Comparison of ENCODE assay signal across 9 mouse cellular contexts in the genomic region with DNA sequence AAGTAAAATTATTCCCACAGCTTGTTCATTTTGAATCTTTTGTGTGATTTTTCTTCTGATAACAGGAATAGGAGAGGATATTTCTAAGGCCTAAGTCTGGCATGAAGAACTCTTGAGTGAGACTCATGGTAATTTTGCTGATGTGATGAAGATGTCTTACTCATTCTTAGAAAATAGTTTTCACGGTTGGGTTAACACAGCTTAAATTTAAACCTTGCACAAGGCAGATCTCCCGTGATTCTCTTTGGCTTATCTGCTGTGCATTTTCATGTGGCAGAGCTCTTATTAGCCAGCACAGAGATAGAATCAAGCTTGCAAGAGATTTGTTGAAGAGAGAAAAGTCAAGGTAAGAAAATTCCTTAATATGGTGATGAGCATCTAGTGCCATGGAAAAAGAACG. TPM values are rescaled to one million over a fixed set of nuclear protein-coding genes. Genes with fewer than 3 reads are reported as not detected.
DNase-seq lines count a peak whose midpoint lies in the region; ATAC-seq lines count a peak whose summit lies in the region.
"Had no signal": no experiment of that assay in that cellular context is flagged by ENCODE, and none has a peak within 500 bp of the region (broad histone marks: within the 10 kb centered on the region; RNA-seq: fewer than 3 reads in every experiment).

A gene (plus strand): TSS at position 235 of the 400 bp plus-strand sequence.

- H3K4me1 ChIP-seq in embryonic facial prominence, embryonic 14.5 days (ENCODE audit: control insufficient read depth, insufficient read depth, low read length), result no peaks in the 10 kb centered on the region
- H3K4me1 ChIP-seq in limb, embryonic 13.5 days, result no peaks in the 10 kb centered on the region
- H3K4me1 ChIP-seq: liver, embryonic 15.5 days had no signal

- no peak within 1 kb of the TSS for H3K27ac ChIP-seq in embryonic facial prominence, embryonic 14.5 days (replicated peaks; ENCODE audit: low read depth, low read length)
- H3K27ac ChIP-seq in limb, embryonic 13.5 days, result no peak within 1 kb of the TSS
- H3K27ac ChIP-seq: liver, embryonic 15.5 days had no signal

- H3K9ac ChIP-seq in embryonic facial prominence, embryonic 14.5 days (ENCODE audit: low read depth, low read length), result no peak within 1 kb of the TSS
- H3K9ac ChIP-seq in limb, embryonic 13.5 days, result no peak within 1 kb of the TSS
- H3K9ac ChIP-seq: liver, embryonic 15.5 days had no signal

- no peak for DNase-seq in left cerebral cortex, adult 8-10 months (ENCODE audit: low spot score in 2 of 2)
- DNase-seq in left cerebral cortex, adult 9 months (ENCODE audit: low spot score in 2 of 2), result no peak
- no peak for DNase-seq in embryonic facial prominence, embryonic 14.5 days (ENCODE audit: low spot score)
- no peak for DNase-seq in heart, postnatal 4 days
- no peak for DNase-seq in cerebellum, postnatal 10 days
- no peak for DNase-seq in thymus, postnatal 14 days
- no peak for DNase-seq in right cerebral cortex, postnatal 10 days (ENCODE audit: low spot score in 2 of 2)

- H3K9me3 ChIP-seq in embryonic facial prominence, embryonic 14.5 days (ENCODE audit: control insufficient read depth, low read length), result no peaks in the 10 kb centered on the region
- no peaks in the 10 kb centered on the region for H3K9me3 ChIP-seq in limb, embryonic 13.5 days
- H3K9me3 ChIP-seq: liver, embryonic 15.5 days had no signal

- no peak for ATAC-seq in embryonic facial prominence, embryonic 14.5 days (ENCODE audit: low read depth)
- ATAC-seq in limb, embryonic 13.5 days (ENCODE audit: low FRiP score, low read depth), result no peak

- WGBS in embryonic facial prominence, embryonic 14.5 days, result 70% methylated on average over 3 of the region's 3 CpGs
- WGBS in limb, embryonic 13.5 days, result 88% methylated on average over 3 of the region's 3 CpGs

- no peaks in the 10 kb centered on the region for H3K27me3 ChIP-seq in embryonic facial prominence, embryonic 14.5 days (replicated peaks; ENCODE audit: control insufficient read depth, insufficient read depth, low read length)
- no peaks in the 10 kb centered on the region for H3K27me3 ChIP-seq in limb, embryonic 13.5 days
- H3K27me3 ChIP-seq: liver, embryonic 15.5 days had no signal

- H3K4me2 ChIP-seq in embryonic facial prominence, embryonic 14.5 days (ENCODE audit: low read depth, low read length), result no peak within 1 kb of the TSS
- H3K4me2 ChIP-seq in limb, embryonic 13.5 days (replicated peaks), result no peak within 1 kb of the TSS
- H3K4me2 ChIP-seq: liver, embryonic 15.5 days had no signal

- H3K36me3 ChIP-seq in embryonic facial prominence, embryonic 14.5 days (ENCODE audit: control insufficient read depth, insufficient read depth, low read length), result no peaks in the 10 kb centered on the region
- no peaks in the 10 kb centered on the region for H3K36me3 ChIP-seq in limb, embryonic 13.5 days
- H3K36me3 ChIP-seq: liver, embryonic 15.5 days had no signal

- H3K4me3 ChIP-seq in embryonic facial prominence, embryonic 14.5 days (ENCODE audit: low read depth, low read length), result no peak within 1 kb of the TSS
- no peak within 1 kb of the TSS for H3K4me3 ChIP-seq in limb, embryonic 13.5 days
- H3K4me3 ChIP-seq: liver, embryonic 15.5 days had no signal

RNA-seq across cellular contexts. Expression of the gene that starts here (rescaled TPM):
- total RNA-seq in left cerebral cortex, adult 8-10 months (2022), result 10 to 100 TPM; 10.8 to 14.5 (median 12.7) TPM
- polyA plus RNA-seq in embryonic facial prominence, embryonic 14.5 days (2014; fragmentation: Nextera tagmentation; extraction: Ambion mirVana), result 100 and 102 TPM in 2 replicates
- total RNA-seq in heart, postnatal 4 days (2021), result 10 to 100 TPM; 45.2 to 49.0 TPM
- polyA plus RNA-seq in limb, embryonic 13.5 days (2015; fragmentation: Nextera tagmentation; extraction: Ambion mirVana), result 78.4 and 92.0 TPM in 2 replicates
